Mouse (Mus musculus) stomach, postnatal 0 days (tissue): ENCODE data around the gene Spata1. TPM values are rescaled to one million over a fixed set of nuclear protein-coding genes. Genes with fewer than 3 reads are reported as not detected.

Experiments
- ATAC-seq: fragments of 200-750 bp; cut with Nextera tagmentation; 2 replicates; pipeline ENCODE4 v1.8.0; 2017; ENCODE audit not compliant: low FRiP score, low TSS enrichment
- DNase-seq: peaks from one replicate; pipeline ENCODE4 v3.0.0-alpha.2; 2016; ENCODE audit warnings: low spot score
- H3K27ac ChIP-seq: fragments of 300-500 bp; sonication (generic); replicated peaks from 2 replicates; pipeline ENCODE4 v1.5.1; 2014; ENCODE audit warnings: mild to moderate bottlenecking, control low read depth
- H3K27me3 ChIP-seq: fragments of 300-500 bp; sonication (generic); 2 replicates; pipeline ENCODE4 v1.6.1; 2014; ENCODE audit warnings: low read length; ENCODE audit not compliant: control insufficient read depth, insufficient read depth
- H3K36me3 ChIP-seq: fragments of 300-500 bp; sonication (generic); 2 replicates; pipeline ENCODE4 v1.6.1; 2014; ENCODE audit warnings: low read length, mixed read lengths; ENCODE audit not compliant: control insufficient read depth, insufficient read depth
- H3K4me1 ChIP-seq: fragments of 300-500 bp; sonication (generic); replicated peaks from 2 replicates; pipeline ENCODE4 v1.6.1; 2014; ENCODE audit warnings: antibody characterized with exemption; ENCODE audit not compliant: control insufficient read depth, insufficient read depth
- H3K4me2 ChIP-seq: fragments of 300-500 bp; sonication (generic); replicated peaks from 2 replicates; pipeline ENCODE4 v1.6.1; 2014; ENCODE audit warnings: low read depth, mild to moderate bottlenecking, control low read depth, moderate library complexity
- H3K4me3 ChIP-seq: fragments of 300-500 bp; sonication (generic); 2 replicates; pipeline ENCODE4 v1.5.1; 2014; ENCODE audit warnings: low read depth, low read length, control low read depth
- H3K9ac ChIP-seq: fragments of 300-500 bp; sonication (generic); 2 replicates; pipeline ENCODE4 v1.6.1; 2014; ENCODE audit warnings: mild to moderate bottlenecking, low read length, control low read depth, mixed read lengths
- H3K9me3 ChIP-seq: fragments of 300-500 bp; sonication (generic); 2 replicates; pipeline ENCODE4 v1.6.1; 2016; ENCODE audit warnings: low read length; ENCODE audit not compliant: control insufficient read depth
- CTCF ChIP-seq: IDR thresholded peaks from 2 replicates; pipeline ENCODE4 v1.5.1; 2016; ENCODE audit warnings: antibody characterized with exemption, low read depth, mild to moderate bottlenecking, moderate library complexity
- EP300 ChIP-seq: optimal IDR thresholded peaks from 2 replicates; pipeline ENCODE3; 2016; ENCODE audit warnings: antibody characterized with exemption
- WGBS: fragments of 180-500 bp; shearing (Covaris S2); extraction: QIAGEN DNeasy Blood & Tissue Kit; methylation state at CpG from one replicate; pipeline ENCODE4 v1.1.7; 2014; 5-methylcytosine and 5-hydroxymethylcytosine counted together
- polyA plus RNA-seq: library from polyadenylated mRNA; unstranded; fragments of >200 nt; fragmentation: Nextera tagmentation; extraction: Ambion mirVana; gene quantifications from 2 replicates; pipeline ENCODE4 v1.2.1, GENCODE M21; 2015

The Spata1 gene
- polyA plus RNA-seq, 1 experiment from 2014 or later, result 1.1 TPM

- Histone ChIP-seq H3K4me1 (no peaks in the 10 kb centered on the region), H3K36me3 (peaks cover 13% of the 10 kb centered on the region; the same call in 1 of the 2 replicates), H3K4me3 (no peak overlapping the region), H3K27me3 (no peaks in the 10 kb centered on the region), H3K27ac (no peak overlapping the region), H3K9me3 (no peaks in the 10 kb centered on the region), H3K4me2 (no peak overlapping the region), H3K9ac (no peak overlapping the region)
- no peak for TF ChIP-seq CTCF
- TF ChIP-seq EP300, result no peak
- 55% methylated on average over 7 of the region's 7 CpGs for WGBS
- no peak; the same call in 1 of the 2 replicates for ATAC-seq
- DNase-seq, result no peak
These were observed 75.2 kb downstream of the Spata1 start for GRCm38 (mm10) chr3:146424306-146424900.

GRCm38 (mm10) chr3:146423710-146424109 is 75.8 kb downstream of the Spata1 start:
- no peak for ATAC-seq
- 87% methylated on average over 7 of the region's 7 CpGs for WGBS
- H3K36me3 ChIP-seq, result peaks cover 13% of the 10 kb centered on the region; the same call in 1 of the 2 replicates

GRCm38 (mm10) chr3:146421787-146422186 is 77.8 kb downstream of the Spata1 start:
- no peaks in the 10 kb centered on the region for H3K9me3 ChIP-seq
- H3K27ac ChIP-seq, result no peak overlapping the region
- TF ChIP-seq EP300, result no peak
- H3K4me3 ChIP-seq, result no peak overlapping the region
- DNase-seq (no peak), ATAC-seq (no peak)
- 38% methylated on average over 8 of the region's 8 CpGs for WGBS
- H3K36me3 ChIP-seq, result peaks cover 4% of the 10 kb centered on the region; the same call in 1 of the 2 replicates
- H3K27me3 ChIP-seq, result no peaks in the 10 kb centered on the region
- no peak overlapping the region for H3K9ac ChIP-seq
- H3K4me2 ChIP-seq, result no peak overlapping the region
- H3K4me1 ChIP-seq, result no peaks in the 10 kb centered on the region

More at GRCm38 (mm10) chr3:146423710-146424109, 75.8 kb downstream of the Spata1 start:
- DNase-seq, result no peak
- Histone ChIP-seq H3K27me3 (no peaks in the 10 kb centered on the region), H3K4me3 (no peak overlapping the region), H3K9me3 (no peaks in the 10 kb centered on the region), H3K4me2 (no peak overlapping the region), H3K9ac (no peak overlapping the region), H3K4me1 (no peaks in the 10 kb centered on the region), H3K27ac (no peak overlapping the region)
- TF ChIP-seq CTCF, result peak; percentile 49
- TF ChIP-seq EP300, result no peak

- ATAC-seq (no peak), DNase-seq (no peak)
- Histone ChIP-seq H3K27me3 (no peaks in the 10 kb centered on the region), H3K9ac (no peak overlapping the region), H3K36me3 (no peaks in the 10 kb centered on the region; the same call in 1 of the 2 replicates), H3K4me1 (no peaks in the 10 kb centered on the region), H3K9me3 (no peaks in the 10 kb centered on the region), H3K4me2 (no peak overlapping the region), H3K4me3 (no peak overlapping the region), H3K27ac (no peak overlapping the region)
- TF ChIP-seq CTCF (no peak), EP300 (no peak)
- WGBS, result 91% methylated on average over 15 of the region's 15 CpGs
These were observed 79.5 kb downstream of the Spata1 start for GRCm38 (mm10) chr3:146419992-146420537.

- ATAC-seq, result no peak
- no peaks in the 10 kb centered on the region; the same call in 1 of the 2 replicates for H3K36me3 ChIP-seq
- WGBS, result 93% methylated on average over 9 of the region's 9 CpGs
These were observed 80.0 kb downstream of the Spata1 start for GRCm38 (mm10) chr3:146419534-146419933.

GRCm38 (mm10) chr3:146418901-146419300 is 80.7 kb downstream of the Spata1 start:
- no peak overlapping the region for H3K4me2 ChIP-seq
- TF ChIP-seq EP300, result no peak
- no peaks in the 10 kb centered on the region for H3K4me1 ChIP-seq
- H3K9ac ChIP-seq, result no peak overlapping the region
- DNase-seq, result no peak
- WGBS, result 87% methylated on average over 7 of the region's 7 CpGs
- H3K36me3 ChIP-seq, result no peaks in the 10 kb centered on the region; the same call in 1 of the 2 replicates
- H3K27ac ChIP-seq, result no peak overlapping the region
- H3K4me3 ChIP-seq, result no peak overlapping the region
- no peak for ATAC-seq
- no peaks in the 10 kb centered on the region for H3K9me3 ChIP-seq
- no peaks in the 10 kb centered on the region for H3K27me3 ChIP-seq

More at GRCm38 (mm10) chr3:146419534-146419933, 80.0 kb downstream of the Spata1 start:
- Histone ChIP-seq H3K4me1 (no peaks in the 10 kb centered on the region), H3K27ac (no peak overlapping the region), H3K9ac (no peak overlapping the region), H3K4me3 (no peak overlapping the region), H3K27me3 (no peaks in the 10 kb centered on the region), H3K9me3 (no peaks in the 10 kb centered on the region), H3K4me2 (no peak overlapping the region)
- no peak for TF ChIP-seq CTCF
- TF ChIP-seq EP300, result no peak
- no peak for DNase-seq
